Mouse (Mus musculus): ENCODE measurements around the gene Tmem229b.

GRCm38 (mm10) chr12:78996711-78997110 lies 10.7 kb downstream of the Tmem229b start:
- TF ChIP-seq CTCF (IDR thresholded peaks at IDR 0.05; ENCODE audit: insufficient read depth, low read depth, low read length): no peak
- no peak for TF ChIP-seq POLR2A (IDR thresholded peaks at IDR 0.05; ENCODE audit: insufficient read depth, low read depth, low read length)
